Mouse (Mus musculus) spleen, adult 2 months (tissue): Measurements from ENCODE around the gene Scnn1a. TPM values are rescaled to one million over a fixed set of nuclear protein-coding genes. Genes with fewer than 3 reads are reported as not detected.

Experiments
- DNase-seq, 2 experiments: peaks; one replicate each; pipeline versions ENCODE4 v3.0.0 to v3.0.0-alpha.2; 2012 to 2021; ENCODE audit warnings: low spot score in 2 of 2, low read depth in 1 of 2
- H3K27ac ChIP-seq: fragments of 200-500 bp; 2 replicates; pipeline ENCODE4 v1.5.1; 2012; ENCODE audit warnings: low read length, inconsistent platforms; ENCODE audit not compliant: insufficient read depth
- H3K27me3 ChIP-seq: fragments of 200-500 bp; 2 replicates; pipeline ENCODE4 v1.6.1; 2012; ENCODE audit warnings: mild to moderate bottlenecking, moderate library complexity, low read length, inconsistent platforms; ENCODE audit not compliant: control insufficient read depth, insufficient read depth
- H3K36me3 ChIP-seq: fragments of 200-500 bp; 2 replicates; pipeline ENCODE4 v1.6.1; 2012; ENCODE audit warnings: mild to moderate bottlenecking, low read length, inconsistent platforms; ENCODE audit not compliant: control insufficient read depth, insufficient read depth
- H3K4me1 ChIP-seq: fragments of 200-500 bp; 2 replicates; pipeline ENCODE4 v1.6.1; 2011; ENCODE audit warnings: inconsistent platforms; ENCODE audit not compliant: control insufficient read depth, insufficient read depth, insufficient read length
- H3K4me3 ChIP-seq: fragments of 200-500 bp; 2 replicates; pipeline ENCODE4 v1.5.1; 2011; ENCODE audit warnings: mild to moderate bottlenecking, inconsistent platforms; ENCODE audit not compliant: insufficient read depth, insufficient read length; ENCODE audit errors: extremely low read depth
- CTCF ChIP-seq: fragments of 200-500 bp; IDR thresholded peaks from 2 replicates; pipeline ENCODE4 v1.5.1; 2011; ENCODE audit warnings: mild to moderate bottlenecking, inconsistent platforms; ENCODE audit not compliant: insufficient read depth, insufficient read length, insufficient replicate concordance; ENCODE audit errors: extremely low read depth
- POLR2A ChIP-seq: fragments of 200-500 bp; IDR thresholded peaks from 2 replicates; pipeline ENCODE4 v1.6.1; 2011; ENCODE audit warnings: low read depth, low read length, inconsistent platforms
- WGBS: fragments of 180-500 bp; shearing (Covaris S2); methylation state at CpG from one replicate; pipeline ENCODE4 v1.1.7; 2018; 5-methylcytosine and 5-hydroxymethylcytosine counted together
- polyA plus RNA-seq: library from polyadenylated mRNA; depleted of rRNA; stranded (reverse); fragments of >200 nt; gene quantifications from 2 replicates; pipeline ENCODE4 v1.2.3, GENCODE M21; 2012

Scnn1a gene
- polyA plus RNA-seq, 1 experiment, result 1.5 TPM

DNA sequence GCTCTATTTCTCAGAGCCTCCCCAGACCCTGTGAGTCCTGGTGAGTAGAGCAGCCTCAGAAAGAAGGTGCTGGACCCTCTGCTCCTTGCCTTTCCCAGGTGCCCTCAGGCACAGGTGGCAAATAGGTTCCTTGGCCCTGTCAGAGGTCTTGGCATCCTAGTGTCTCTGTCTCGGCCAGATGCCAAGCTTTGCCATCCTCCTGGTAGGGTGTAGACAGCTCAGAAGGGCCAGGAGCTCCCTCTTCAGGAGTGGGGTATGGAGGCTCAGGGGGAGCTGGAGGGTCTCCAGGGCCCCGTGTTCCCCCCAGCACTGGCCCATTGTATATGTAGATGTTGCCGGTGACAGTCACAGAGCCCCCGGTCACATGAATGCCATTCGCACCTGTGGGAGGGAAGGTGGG lies 13.4 kb upstream of the Scnn1a start:
- Histone ChIP-seq H3K4me3 (no peak overlapping the region), H3K4me1 (no peaks in the 10 kb centered on the region), H3K27me3 (no peaks in the 10 kb centered on the region), H3K27ac (no peak overlapping the region), H3K36me3 (no peaks in the 10 kb centered on the region)
- 95% methylated on average over 5 of the region's 5 CpGs for WGBS
- TF ChIP-seq CTCF, result no peak
- no peak for TF ChIP-seq POLR2A
- DNase-seq, result no peak

GRCm38 (mm10) chr6:125308921-125309320 lies 11.5 kb upstream of the Scnn1a start:
- Histone ChIP-seq H3K4me3 (no peak overlapping the region), H3K36me3 (no peaks in the 10 kb centered on the region), H3K4me1 (no peaks in the 10 kb centered on the region), H3K27ac (no peak overlapping the region), H3K27me3 (peaks cover 6% of the 10 kb centered on the region; the same call in 1 of the 2 replicates)
- no peak for TF ChIP-seq POLR2A
- TF ChIP-seq CTCF, result no peak
- DNase-seq, result no peak
- WGBS, result 85% methylated on average over 13 of the region's 13 CpGs

DNA sequence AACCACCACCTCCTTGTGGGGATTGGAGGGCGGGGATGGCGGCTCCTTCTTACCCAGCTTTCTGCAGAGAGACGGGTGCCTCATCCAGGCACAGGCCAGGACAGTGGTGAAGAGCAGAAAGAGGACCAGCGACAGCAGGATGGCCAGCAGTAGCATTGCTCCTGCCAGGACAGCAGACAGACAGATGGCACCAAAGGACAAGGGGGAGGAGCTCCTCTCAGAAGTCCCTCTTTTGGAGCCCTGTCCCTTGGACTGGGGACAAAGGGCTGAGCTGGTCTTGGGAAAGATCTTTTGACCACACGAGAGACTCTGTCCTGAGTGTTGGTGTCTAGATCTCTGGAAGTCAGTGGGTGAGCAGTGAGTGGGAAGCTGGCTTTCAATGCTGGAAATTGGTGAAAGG lies 11.1 kb upstream of the Scnn1a start:
- DNase-seq, result no peak
- Histone ChIP-seq H3K27ac (no peak overlapping the region), H3K4me3 (no peak overlapping the region), H3K4me1 (no peaks in the 10 kb centered on the region), H3K36me3 (no peaks in the 10 kb centered on the region), H3K27me3 (peaks cover 8% of the 10 kb centered on the region; the same call in 1 of the 2 replicates)
- whole genome bisulfite sequencing, result 93% methylated on average over 5 of the region's 5 CpGs
- TF ChIP-seq POLR2A (no peak), CTCF (no peak)

DNA sequence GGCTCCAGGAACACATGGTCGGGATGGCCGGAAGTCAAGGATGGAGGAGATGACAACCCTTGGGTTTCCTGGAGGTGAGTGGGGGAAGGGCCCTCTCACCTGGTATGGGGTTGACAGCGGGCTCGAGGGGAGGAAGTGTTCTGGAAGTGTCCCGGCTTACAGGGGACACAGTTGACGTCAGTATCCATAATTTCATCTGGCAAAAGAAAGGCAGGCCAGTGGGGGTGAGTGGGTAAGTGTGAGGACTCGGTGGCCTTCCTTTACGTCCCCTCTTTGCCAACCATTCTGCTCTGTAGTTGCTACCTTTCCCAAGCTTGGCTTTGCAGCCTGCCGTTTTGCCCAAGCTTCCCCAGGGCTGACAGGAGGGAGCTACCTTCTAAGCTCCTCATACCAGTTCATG lies 8.3 kb upstream of the Scnn1a start:
- Histone ChIP-seq H3K4me1 (no peaks in the 10 kb centered on the region), H3K4me3 (no peak overlapping the region), H3K27me3 (peaks cover 8% of the 10 kb centered on the region; the same call in 1 of the 2 replicates), H3K36me3 (no peaks in the 10 kb centered on the region), H3K27ac (no peak overlapping the region)
- TF ChIP-seq CTCF (no peak), POLR2A (no peak)
- no peak for DNase-seq
- WGBS, result 94% methylated on average over 9 of the region's 9 CpGs

GRCm38 (mm10) chr6:125312581-125313355 lies 7.7 kb upstream of the Scnn1a start:
- Histone ChIP-seq H3K36me3 (no peaks in the 10 kb centered on the region), H3K4me1 (no peaks in the 10 kb centered on the region), H3K4me3 (peak overlapping the region; percentile 50), H3K27me3 (peaks cover 8% of the 10 kb centered on the region; the same call in 1 of the 2 replicates), H3K27ac (no peak overlapping the region)
- DNase-seq, result no peak
- TF ChIP-seq POLR2A (no peak), CTCF (no peak)
- WGBS, result 73% methylated on average over 22 of the region's 22 CpGs

DNA sequence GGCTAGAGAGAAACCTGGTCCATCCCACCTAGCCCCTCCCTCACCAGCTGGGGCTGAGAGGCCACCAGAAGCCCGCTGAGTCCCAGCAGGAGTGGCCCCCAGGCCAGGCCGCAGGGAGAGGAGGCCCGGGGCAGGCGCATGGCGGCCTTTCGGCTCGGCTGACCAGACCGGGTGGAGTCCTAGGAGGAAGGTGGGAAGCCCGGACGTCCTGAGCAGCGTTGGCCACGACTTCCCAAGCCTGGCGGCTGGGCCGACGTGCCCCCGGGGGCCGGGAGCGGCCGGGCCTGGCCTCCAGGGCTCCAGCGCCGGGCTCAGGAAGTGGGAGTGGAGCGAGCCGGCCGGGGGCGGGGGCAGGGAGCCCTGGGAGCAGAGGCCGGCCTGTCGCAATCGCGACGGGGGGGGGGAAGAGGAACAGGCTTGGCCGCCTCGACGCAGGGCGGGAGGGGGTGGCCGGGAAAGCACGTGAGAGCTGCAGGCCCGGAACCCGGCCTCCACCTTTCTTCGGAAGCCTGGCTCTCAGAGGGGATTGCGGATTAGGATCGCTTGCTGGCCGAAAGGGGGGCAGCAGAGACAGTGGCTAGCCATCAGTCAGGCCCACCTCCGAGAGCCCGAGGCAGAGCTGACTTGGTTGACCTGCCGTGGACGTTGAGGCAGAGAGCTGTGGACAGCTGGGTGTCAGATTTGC lies 6.8 kb upstream of the Scnn1a start, which contains the start of gene Ltbr:
Ltbr (minus strand) TSS at position 340 of the 685 bp plus-strand sequence.
- peak in 1 of 2 experiments; percentile 28 for DNase-seq
- peak within 1 kb of the TSS; percentile 37 for H3K27ac ChIP-seq
- H3K36me3 ChIP-seq, result no peaks in the 10 kb centered on the region
- no peaks in the 10 kb centered on the region for H3K4me1 ChIP-seq
- H3K4me3 ChIP-seq, result peak within 1 kb of the TSS; percentile 50
- peaks cover 8% of the 10 kb centered on the region; the same call in 1 of the 2 replicates for H3K27me3 ChIP-seq
- 6% methylated on average over 30 of the region's 46 CpGs for WGBS
- TF ChIP-seq POLR2A (no peak), CTCF (no peak)
